Mouse (Mus musculus) small intestine, adult 2 months (tissue): ENCODE data around the gene Syce1l. TPM values are rescaled to one million over a fixed set of nuclear protein-coding genes. Genes with fewer than 3 reads are reported as not detected.
A peak's percentile ranks its signal among the peaks of the same experiment; 100 is the strongest.

Experiments
- H3K27ac ChIP-seq: fragments of 200-500 bp; 2 replicates; pipeline ENCODE4 v1.5.1; 2012; ENCODE audit warnings: low read depth, low read length, control low read depth, inconsistent platforms; ENCODE audit not compliant: insufficient read depth
- H3K27me3 ChIP-seq: fragments of 200-500 bp; 2 replicates; pipeline ENCODE4 v1.6.1; 2012; ENCODE audit warnings: mild to moderate bottlenecking, moderate library complexity, low read length, inconsistent platforms; ENCODE audit not compliant: control insufficient read depth, insufficient read depth
- H3K36me3 ChIP-seq: fragments of 200-500 bp; 2 replicates; pipeline ENCODE4 v1.6.1; 2012; ENCODE audit warnings: mild to moderate bottlenecking, low read length, control low read depth, inconsistent platforms; ENCODE audit not compliant: control insufficient read depth, insufficient read depth
- H3K4me1 ChIP-seq: fragments of 200-500 bp; 2 replicates; pipeline ENCODE4 v1.6.1; 2012; ENCODE audit warnings: low read length, inconsistent platforms, mixed read lengths; ENCODE audit not compliant: control insufficient read depth, insufficient read depth, insufficient read length
- H3K4me3 ChIP-seq: fragments of 200-500 bp; 2 replicates; pipeline ENCODE4 v1.5.1; 2012; ENCODE audit warnings: low read depth, mild to moderate bottlenecking, control low read depth, inconsistent platforms, low read length, moderate library complexity
- CTCF ChIP-seq: fragments of 200-500 bp; IDR thresholded peaks from 2 replicates; pipeline ENCODE4 v1.5.1; 2012; ENCODE audit warnings: low read depth, mild to moderate bottlenecking, control low read depth, inconsistent platforms, low read length, moderate library complexity, mixed read lengths; ENCODE audit not compliant: insufficient replicate concordance, insufficient read length; ENCODE audit errors: extremely low read depth
- POLR2A ChIP-seq: fragments of 200-500 bp; IDR thresholded peaks from 2 replicates; pipeline ENCODE4 v1.6.1; 2012; ENCODE audit warnings: low read depth, mild to moderate bottlenecking, control low read depth, inconsistent platforms, low read length, moderate library complexity
- WGBS: fragments of 180-500 bp; shearing (Covaris S2); methylation state at CpG from one replicate; pipeline ENCODE4 v1.1.7; 2018; 5-methylcytosine and 5-hydroxymethylcytosine counted together
- polyA plus RNA-seq: library from polyadenylated mRNA; depleted of rRNA; stranded (reverse); fragments of >200 nt; gene quantifications from 2 replicates; pipeline ENCODE4 v1.2.3, GENCODE M21; 2012

Gene Syce1l
- polyA plus RNA-seq, 1 experiment: not detected

GRCm38 (mm10) chr8:113660128-113660527 is 17.1 kb downstream of the Syce1l start:
- 90% methylated on average over 1 of the region's 1 CpGs for WGBS
- Histone ChIP-seq H3K4me1 (peaks cover 2% of the 10 kb centered on the region; the same call in 1 of the 2 replicates), H3K4me3 (no peak overlapping the region)

GRCm38 (mm10) chr8:113664544-113664943 is 21.5 kb downstream of the Syce1l start:
- Histone ChIP-seq H3K4me1 (no peaks in the 10 kb centered on the region), H3K27ac (no peak overlapping the region), H3K36me3 (no peaks in the 10 kb centered on the region), H3K27me3 (no peaks in the 10 kb centered on the region), H3K4me3 (no peak overlapping the region)
- TF ChIP-seq POLR2A (no peak), CTCF (peak; percentile 27; the same call in 1 of the 2 replicates)
- WGBS: 12% methylated on average over 2 of the region's 2 CpGs

More at GRCm38 (mm10) chr8:113660128-113660527, 17.1 kb downstream of the Syce1l start:
- H3K27ac ChIP-seq: no peak overlapping the region
- TF ChIP-seq CTCF (no peak), POLR2A (no peak)
- H3K36me3 ChIP-seq: no peaks in the 10 kb centered on the region
- H3K27me3 ChIP-seq: no peaks in the 10 kb centered on the region

GRCm38 (mm10) chr8:113665036-113665435 is 22.0 kb downstream of the Syce1l start:
- Histone ChIP-seq H3K4me1 (no peaks in the 10 kb centered on the region), H3K36me3 (no peaks in the 10 kb centered on the region), H3K4me3 (no peak overlapping the region), H3K27ac (no peak overlapping the region), H3K27me3 (no peaks in the 10 kb centered on the region)
- TF ChIP-seq CTCF (no peak), POLR2A (no peak)
- 59% methylated on average over 4 of the region's 4 CpGs for WGBS

GRCm38 (mm10) chr8:113665951-113666350 is 22.9 kb downstream of the Syce1l start:
- H3K36me3 ChIP-seq: no peaks in the 10 kb centered on the region
- TF ChIP-seq POLR2A (no peak), CTCF (no peak)
- no peak overlapping the region for H3K4me3 ChIP-seq
- H3K4me1 ChIP-seq: no peaks in the 10 kb centered on the region
- H3K27me3 ChIP-seq: no peaks in the 10 kb centered on the region
- WGBS: 77% methylated on average over 8 of the region's 8 CpGs
- H3K27ac ChIP-seq: no peak overlapping the region

GRCm38 (mm10) chr8:113666714-113667432 is 23.9 kb downstream of the Syce1l start:
- Histone ChIP-seq H3K36me3 (no peaks in the 10 kb centered on the region), H3K27ac (no peak overlapping the region), H3K4me3 (no peak overlapping the region), H3K4me1 (no peaks in the 10 kb centered on the region), H3K27me3 (no peaks in the 10 kb centered on the region)
- no peak for TF ChIP-seq POLR2A
- no peak for TF ChIP-seq CTCF
- 77% methylated on average over 16 of the region's 16 CpGs for WGBS

GRCm38 (mm10) chr8:113669924-113670323 is 26.9 kb downstream of the Syce1l start:
- WGBS: 78% methylated on average over 10 of the region's 10 CpGs
- TF ChIP-seq CTCF (no peak), POLR2A (no peak)
- Histone ChIP-seq H3K27me3 (no peaks in the 10 kb centered on the region), H3K4me1 (no peaks in the 10 kb centered on the region), H3K4me3 (no peak overlapping the region), H3K27ac (no peak overlapping the region), H3K36me3 (no peaks in the 10 kb centered on the region)

- H3K4me3 ChIP-seq: no peak overlapping the region
- H3K27ac ChIP-seq: no peak overlapping the region
- no peak for TF ChIP-seq POLR2A
- TF ChIP-seq CTCF: no peak
- 83% methylated on average over 11 of the region's 11 CpGs for WGBS
- no peaks in the 10 kb centered on the region for H3K27me3 ChIP-seq
- H3K36me3 ChIP-seq: no peaks in the 10 kb centered on the region
- no peaks in the 10 kb centered on the region for H3K4me1 ChIP-seq
Measured at GRCm38 (mm10) chr8:113672599-113673255, 29.7 kb downstream of the Syce1l start.
